In genomic region chr2:31845896-31846691, GRCm38 (mm10) we compare ENCODE assay signal across 8 mouse cellular contexts. TPM values are rescaled to one million over a fixed set of nuclear protein-coding genes. Genes with fewer than 3 reads are reported as not detected.
DNase-seq lines count a peak whose midpoint lies in the region; ATAC-seq lines count a peak whose summit lies in the region.

TSS of gene Fibcd1 (minus strand) at chr2:31846005.

- DNase-seq in heart, postnatal 10 days, result no peak
- peak; percentile 29 to 38 for DNase-seq in B cell, adult 2 months
- DNase-seq in hindbrain, embryonic 14.5 days (ENCODE audit: low spot score), result peak; percentile 57
- peak; percentile 58 for DNase-seq in midbrain, embryonic 10.5 days (ENCODE audit: low spot score)
- DNase-seq in thymus, postnatal 14 days, result peak; percentile 67
- no peak for DNase-seq in natural killer cell, adult 2 months (ENCODE audit: low spot score in 2 of 2)

- H3K36me3 ChIP-seq in heart, embryonic 11.5 days (ENCODE audit: control insufficient read depth, insufficient read depth, low read length), result no peaks in the 10 kb centered on the region
- no peaks in the 10 kb centered on the region for H3K36me3 ChIP-seq in hindbrain, embryonic 14.5 days (replicated peaks; ENCODE audit: control insufficient read depth, insufficient read depth)
- H3K36me3 ChIP-seq in midbrain, embryonic 10.5 days, result no peaks in the 10 kb centered on the region

- H3K9me3 ChIP-seq in heart, embryonic 11.5 days (replicated peaks; ENCODE audit: control insufficient read depth, low read length), result no peaks in the 10 kb centered on the region
- no peaks in the 10 kb centered on the region for H3K9me3 ChIP-seq in hindbrain, embryonic 14.5 days (ENCODE audit: control insufficient read depth, low read length)
- H3K9me3 ChIP-seq in midbrain, embryonic 10.5 days (replicated peaks), result no peaks in the 10 kb centered on the region

- peak within 1 kb of the TSS; percentile 55 for H3K4me3 ChIP-seq in heart, embryonic 11.5 days (ENCODE audit: low read depth, low read length)
- H3K4me3 ChIP-seq in brown adipose tissue, adult 24 weeks (ENCODE audit: insufficient read depth, low read depth, low read length), result peak within 1 kb of the TSS; percentile 52
- peak within 1 kb of the TSS; percentile 53 for H3K4me3 ChIP-seq in hindbrain, embryonic 14.5 days (replicated peaks; ENCODE audit: low read length)
- H3K4me3 ChIP-seq in midbrain, embryonic 10.5 days, result peak within 1 kb of the TSS; percentile 68

- ATAC-seq in heart, embryonic 11.5 days (replicated peaks; ENCODE audit: insufficient number of reproducible peaks, low FRiP score, low TSS enrichment), result no peak
- 0 out of 2 replicates have a peak, but pooled peaks have one; percentile 22 for ATAC-seq in hindbrain, embryonic 14.5 days (ENCODE audit: low FRiP score)

- H3K4me2 ChIP-seq in heart, embryonic 11.5 days, result peak within 1 kb of the TSS; percentile 84
- peak within 1 kb of the TSS; percentile 93 for H3K4me2 ChIP-seq in hindbrain, embryonic 14.5 days (replicated peaks)

- H3K27me3 ChIP-seq in heart, embryonic 11.5 days (ENCODE audit: control insufficient read depth, insufficient read depth, low read length), result peaks cover 55% of the 10 kb centered on the region
- H3K27me3 ChIP-seq in hindbrain, embryonic 14.5 days (ENCODE audit: control insufficient read depth, insufficient read depth, low read length), result peaks cover 33% of the 10 kb centered on the region
- H3K27me3 ChIP-seq in midbrain, embryonic 10.5 days (ENCODE audit: low read depth, poor library complexity, severe bottlenecking), result peaks cover 75% of the 10 kb centered on the region

- intact Hi-C loops in heart, postnatal 10 days (cut with DNase I), result loop anchor here (2.0 to 5.0 kb wide), 2 partner anchors 59 to 163 kb away; no protein-coding TSS in a partner anchor

- peak within 1 kb of the TSS; percentile 17 for H3K9ac ChIP-seq in heart, embryonic 11.5 days (ENCODE audit: low read depth, low read length)
- H3K9ac ChIP-seq in hindbrain, embryonic 14.5 days, result peak within 1 kb of the TSS; percentile 61

- peaks cover 14% of the 10 kb centered on the region for H3K4me1 ChIP-seq in heart, embryonic 11.5 days (ENCODE audit: control insufficient read depth, insufficient read depth, low read length)
- H3K4me1 ChIP-seq in brown adipose tissue, adult 24 weeks (ENCODE audit: control insufficient read depth, insufficient read depth, insufficient read length, low read length), result peaks cover 3% of the 10 kb centered on the region; the same call in 1 of the 2 replicates
- peaks cover 10% of the 10 kb centered on the region for H3K4me1 ChIP-seq in hindbrain, embryonic 14.5 days (replicated peaks; ENCODE audit: control insufficient read depth, insufficient read depth, low read length)
- H3K4me1 ChIP-seq in midbrain, embryonic 10.5 days, result peaks cover 56% of the 10 kb centered on the region

- H3K27ac ChIP-seq in heart, embryonic 11.5 days (ENCODE audit: low read depth, low read length), result no peak within 1 kb of the TSS
- no peak within 1 kb of the TSS for H3K27ac ChIP-seq in brown adipose tissue, adult 24 weeks (replicated peaks; ENCODE audit: low read depth, low read length)
- no peak within 1 kb of the TSS for H3K27ac ChIP-seq in hindbrain, embryonic 14.5 days
- peak within 1 kb of the TSS; percentile 76 for H3K27ac ChIP-seq in midbrain, embryonic 10.5 days (replicated peaks)

- WGBS in heart, embryonic 11.5 days (ENCODE audit: insufficient replicate concordance), result under 1% methylated on average over 65 of the region's 88 CpGs
- WGBS in hindbrain, embryonic 14.5 days, result under 1% methylated on average over 74 of the region's 88 CpGs
- WGBS in midbrain, embryonic 10.5 days, result under 1% methylated on average over 88 of the region's 88 CpGs

RNA-seq across cellular contexts. Expression of gene Fibcd1, which starts in this region (rescaled TPM):
- 0.06 TPM in 1 of 2 replicates, not detected in the other for polyA plus RNA-seq in heart, embryonic 11.5 days (2014; fragmentation: Nextera tagmentation; extraction: Ambion mirVana)
- not detected for total RNA-seq in heart, postnatal 10 days (2021)
- polyA plus RNA-seq in brown adipose tissue, adult 24 weeks (2012; ENCODE audit: insufficient read depth, insufficient read length, missing spikeins), result not detected in 2 replicates
- polyA plus RNA-seq in hindbrain, embryonic 14.5 days (2014; fragmentation: Nextera tagmentation; extraction: Ambion mirVana), result 5.0 and 5.6 TPM in 2 replicates
- polyA plus RNA-seq in midbrain, embryonic 10.5 days (2016; fragmentation: Nextera tagmentation; extraction: Ambion mirVana), result 1.2 and 1.5 TPM in 2 replicates

Comparison
In these comparisons a context has a peak if more than half of its experiments do, and no peak if none do; other contexts are left out.
1. DNase-seq: peak in B cell, adult 2 months (2 of 2), hindbrain, embryonic 14.5 days (single experiment), midbrain, embryonic 10.5 days (single experiment) and thymus, postnatal 14 days (single experiment); none in heart, postnatal 10 days (0 of 2) and natural killer cell, adult 2 months (0 of 2).
2. Peak in every context shown above with its lines, with median percentiles within 50 percentile points of each other: H3K4me3 ChIP-seq.